Mouse (Mus musculus) midbrain, postnatal 0 days (tissue): ENCODE measurements around the gene Sox9. TPM values are rescaled to one million over a fixed set of nuclear protein-coding genes. Genes with fewer than 3 reads are reported as not detected.

ENCODE experiments used
- ATAC-seq: fragments of 200-750 bp; cut with Nextera tagmentation; 2 replicates; pipeline ENCODE4 v1.8.0; 2017; ENCODE audit warnings: moderate number of reproducible peaks, mild to moderate bottlenecking, moderate TSS enrichment, moderate library complexity; ENCODE audit not compliant: low FRiP score
- DNase-seq: peaks from one replicate; pipeline ENCODE4 v3.0.0-alpha.2; 2015; ENCODE audit warnings: low spot score
- H3K27ac ChIP-seq: fragments of 300-500 bp; sonication (generic); 2 replicates; pipeline ENCODE4 v1.5.1; 2014; ENCODE audit warnings: low read depth, mild to moderate bottlenecking, low read length, mixed read lengths
- H3K27me3 ChIP-seq: fragments of 300-500 bp; sonication (generic); 2 replicates; pipeline ENCODE4 v1.6.1; 2014; ENCODE audit warnings: low read length, control low read depth, mixed read lengths; ENCODE audit not compliant: insufficient read depth
- H3K36me3 ChIP-seq: fragments of 300-500 bp; sonication (generic); 2 replicates; pipeline ENCODE4 v1.6.1; 2014; ENCODE audit warnings: low read length, control low read depth, mixed read lengths; ENCODE audit not compliant: insufficient read depth
- H3K4me1 ChIP-seq: fragments of 300-500 bp; sonication (generic); 2 replicates; pipeline ENCODE4 v1.6.1; 2014; ENCODE audit warnings: mild to moderate bottlenecking, control low read depth, antibody characterized with exemption, low read length, mixed read lengths; ENCODE audit not compliant: insufficient read depth
- H3K4me2 ChIP-seq: fragments of 300-500 bp; sonication (generic); 2 replicates; pipeline ENCODE4 v1.6.1; 2014; ENCODE audit warnings: low read depth, mild to moderate bottlenecking, low read length, mixed read lengths; ENCODE audit not compliant: poor library complexity, severe bottlenecking
- H3K4me3 ChIP-seq: fragments of 300-500 bp; sonication (generic); 2 replicates; pipeline ENCODE4 v1.5.1; 2014; ENCODE audit warnings: low read depth, mild to moderate bottlenecking, low read length, moderate library complexity
- H3K9ac ChIP-seq: fragments of 300-500 bp; sonication (generic); replicated peaks from 2 replicates; pipeline ENCODE4 v1.6.1; 2014; ENCODE audit warnings: mild to moderate bottlenecking, low read length, moderate library complexity, mixed read lengths; ENCODE audit not compliant: poor library complexity, severe bottlenecking
- H3K9me3 ChIP-seq: fragments of 300-500 bp; sonication (generic); 2 replicates; pipeline ENCODE4 v1.6.1; 2016; ENCODE audit warnings: low read length, control low read depth
- CTCF ChIP-seq: IDR thresholded peaks from 2 replicates; pipeline ENCODE4 v1.5.1; 2016; ENCODE audit warnings: antibody characterized with exemption, mild to moderate bottlenecking
- WGBS: fragments of 180-500 bp; shearing (Covaris S2); extraction: QIAGEN DNeasy Blood & Tissue Kit; methylation state at CpG from one replicate; pipeline ENCODE4 v1.1.7; 2014; 5-methylcytosine and 5-hydroxymethylcytosine counted together
- polyA plus RNA-seq: library from polyadenylated mRNA; unstranded; fragments of >200 nt; fragmentation: Nextera tagmentation; extraction: Ambion mirVana; gene quantifications from 2 replicates; pipeline ENCODE4 v1.2.1, GENCODE M21; 2015
- total RNA-seq: library from RNA; depleted of rRNA; stranded (reverse); fragments of >200 nt; gene quantifications from 2 replicates; pipeline ENCODE4 v1.2.3, GENCODE M21; 2014

The Sox9 gene
- total and polyA plus RNA-seq, 2 experiments from 2014 or later: 10.4 to 36.5 TPM

DNA sequence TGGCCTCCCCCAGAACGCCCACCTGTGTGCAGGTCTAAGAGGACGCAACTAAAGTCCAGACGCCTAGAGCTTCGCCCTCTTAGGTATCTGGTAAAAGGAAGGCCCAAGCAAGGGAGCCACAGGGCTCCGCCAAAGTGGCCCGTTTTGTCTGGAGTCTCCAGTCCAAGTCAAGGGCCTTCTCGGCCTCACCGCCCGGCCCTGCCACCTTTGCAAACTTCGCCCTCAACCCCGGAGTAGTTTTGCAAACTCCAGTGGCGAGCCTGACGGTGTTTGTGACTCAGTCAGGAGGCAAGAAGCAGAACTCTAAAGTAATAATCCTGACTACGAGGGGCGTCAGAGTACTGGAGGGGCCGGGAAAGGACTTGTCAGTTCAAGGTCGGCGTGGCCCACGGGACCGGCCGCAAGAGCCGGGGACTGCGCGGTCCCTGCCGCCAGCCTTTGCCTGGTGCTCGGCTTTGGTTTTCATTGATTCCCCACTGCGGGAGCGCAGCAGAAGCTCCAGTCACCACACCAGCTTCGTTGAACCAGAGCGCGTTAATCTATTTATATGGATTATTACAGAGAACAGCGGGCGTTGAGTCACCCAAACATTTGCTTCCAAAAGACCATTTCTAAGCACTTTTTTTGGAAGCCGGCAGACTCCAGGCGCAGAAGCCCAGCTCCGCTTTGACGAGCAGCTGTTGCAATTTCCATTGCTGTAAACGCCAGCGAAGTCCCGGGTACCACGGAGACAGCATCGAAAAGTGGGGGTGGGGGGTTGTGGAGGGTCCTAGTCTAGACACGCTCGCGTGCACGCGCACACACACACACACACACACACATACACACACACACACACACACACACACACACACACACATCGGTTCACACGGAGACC lies 751 bp upstream of the Sox9 start:
- DNase-seq (peak; percentile 71), ATAC-seq (peak; percentile 56)
- H3K36me3 ChIP-seq: no peaks in the 10 kb centered on the region
- WGBS: 1% methylated on average over 46 of the region's 49 CpGs
- peak overlapping the region; percentile 46 for H3K4me3 ChIP-seq
- H3K27me3 ChIP-seq: peaks cover 26% of the 10 kb centered on the region; the same call in 1 of the 2 replicates
- no peaks in the 10 kb centered on the region for H3K9me3 ChIP-seq
- no peak for TF ChIP-seq CTCF
- peak overlapping the region; percentile 96 for H3K4me2 ChIP-seq
- H3K9ac ChIP-seq: 0 out of 2 replicates have a peak overlapping the region, but pooled peaks have one; percentile 33
- H3K4me1 ChIP-seq: no peaks in the 10 kb centered on the region
- peak overlapping the region; percentile 65 for H3K27ac ChIP-seq

DNA sequence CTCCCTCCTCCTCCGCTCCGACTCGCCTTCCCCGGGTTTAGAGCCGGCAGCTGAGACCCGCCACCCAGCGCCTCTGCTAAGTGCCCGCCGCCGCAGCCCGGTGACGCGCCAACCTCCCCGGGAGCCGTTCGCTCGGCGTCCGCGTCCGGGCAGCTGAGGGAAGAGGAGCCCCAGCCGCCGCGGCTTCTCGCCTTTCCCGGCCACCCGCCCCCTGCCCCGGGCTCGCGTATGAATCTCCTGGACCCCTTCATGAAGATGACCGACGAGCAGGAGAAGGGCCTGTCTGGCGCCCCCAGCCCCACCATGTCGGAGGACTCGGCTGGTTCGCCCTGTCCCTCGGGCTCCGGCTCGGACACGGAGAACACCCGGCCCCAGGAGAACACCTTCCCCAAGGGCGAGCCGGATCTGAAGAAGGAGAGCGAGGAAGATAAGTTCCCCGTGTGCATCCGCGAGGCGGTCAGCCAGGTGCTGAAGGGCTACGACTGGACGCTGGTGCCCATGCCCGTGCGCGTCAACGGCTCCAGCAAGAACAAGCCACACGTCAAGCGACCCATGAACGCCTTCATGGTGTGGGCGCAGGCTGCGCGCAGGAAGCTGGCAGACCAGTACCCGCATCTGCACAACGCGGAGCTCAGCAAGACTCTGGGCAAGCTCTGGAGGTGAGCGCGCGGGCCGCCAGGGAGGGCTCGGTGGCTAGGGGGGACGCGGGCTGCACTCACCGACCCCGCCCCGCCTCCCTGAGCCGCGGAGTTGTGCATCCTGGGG lies 515 bp downstream of the Sox9 start:
- peak overlapping the region; percentile 46 for H3K4me3 ChIP-seq
- H3K4me1 ChIP-seq: no peaks in the 10 kb centered on the region
- TF ChIP-seq CTCF: no peak
- peak overlapping the region; percentile 96 for H3K4me2 ChIP-seq
- WGBS: under 1% methylated on average over 70 of the region's 75 CpGs
- peaks cover 22% of the 10 kb centered on the region; the same call in 1 of the 2 replicates for H3K27me3 ChIP-seq
- no peaks in the 10 kb centered on the region for H3K36me3 ChIP-seq
- no peaks in the 10 kb centered on the region for H3K9me3 ChIP-seq
- peak overlapping the region; percentile 73 for H3K9ac ChIP-seq
- peak; percentile 31; the same call in 1 of the 2 replicates for ATAC-seq
- H3K27ac ChIP-seq: peak overlapping the region; percentile 48
- DNase-seq: peak; percentile 27

DNA sequence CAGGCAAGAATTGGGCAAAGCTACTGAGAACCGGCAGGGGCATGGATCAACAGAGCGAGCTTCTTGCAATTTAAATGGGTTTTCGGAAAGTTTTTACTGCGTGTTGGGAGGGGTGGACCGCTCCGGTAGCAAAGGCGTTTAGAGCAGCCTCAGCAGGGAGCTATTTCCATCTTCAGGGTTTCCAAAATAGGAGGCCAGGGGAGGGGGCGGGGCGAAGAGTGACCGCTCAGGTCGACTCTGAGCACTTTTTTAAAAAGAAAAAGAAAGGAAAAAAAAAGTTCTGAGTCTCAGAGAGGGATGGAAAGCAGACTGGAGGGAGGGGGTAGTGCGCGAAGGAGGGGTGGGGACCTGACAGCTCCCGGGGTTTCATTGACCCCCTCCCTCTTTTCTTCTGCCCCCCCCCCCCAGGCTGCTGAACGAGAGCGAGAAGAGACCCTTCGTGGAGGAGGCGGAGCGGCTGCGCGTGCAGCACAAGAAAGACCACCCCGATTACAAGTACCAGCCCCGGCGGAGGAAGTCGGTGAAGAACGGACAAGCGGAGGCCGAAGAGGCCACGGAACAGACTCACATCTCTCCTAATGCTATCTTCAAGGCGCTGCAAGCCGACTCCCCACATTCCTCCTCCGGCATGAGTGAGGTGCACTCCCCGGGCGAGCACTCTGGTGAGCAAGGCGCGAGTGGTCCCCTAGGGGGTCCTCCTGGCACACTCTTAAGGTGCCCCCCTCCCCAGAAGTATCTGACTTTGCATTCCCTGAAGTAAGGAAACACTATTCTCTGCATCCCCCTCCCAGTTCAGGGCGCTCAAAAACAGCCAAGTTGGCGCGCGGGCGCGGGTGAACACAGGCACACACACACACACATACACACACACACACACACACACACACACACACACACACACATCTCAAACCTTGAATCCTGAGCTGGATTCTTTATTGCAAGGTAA lies 1.6 kb downstream of the Sox9 start:
- H3K36me3 ChIP-seq: no peaks in the 10 kb centered on the region
- whole genome bisulfite sequencing: under 1% methylated on average over 40 of the region's 42 CpGs
- peaks cover 15% of the 10 kb centered on the region; the same call in 1 of the 2 replicates for H3K27me3 ChIP-seq
- peak overlapping the region; percentile 73 for H3K9ac ChIP-seq
- H3K4me3 ChIP-seq: peak overlapping the region; percentile 46
- H3K4me1 ChIP-seq: no peaks in the 10 kb centered on the region
- DNase-seq (peak; percentile 45), ATAC-seq (no peak)
- peak overlapping the region; percentile 96 for H3K4me2 ChIP-seq
- no peaks in the 10 kb centered on the region for H3K9me3 ChIP-seq
- H3K27ac ChIP-seq: peak overlapping the region; percentile 51
- peak; percentile 28; the same call in 1 of the 2 replicates for TF ChIP-seq CTCF

DNA sequence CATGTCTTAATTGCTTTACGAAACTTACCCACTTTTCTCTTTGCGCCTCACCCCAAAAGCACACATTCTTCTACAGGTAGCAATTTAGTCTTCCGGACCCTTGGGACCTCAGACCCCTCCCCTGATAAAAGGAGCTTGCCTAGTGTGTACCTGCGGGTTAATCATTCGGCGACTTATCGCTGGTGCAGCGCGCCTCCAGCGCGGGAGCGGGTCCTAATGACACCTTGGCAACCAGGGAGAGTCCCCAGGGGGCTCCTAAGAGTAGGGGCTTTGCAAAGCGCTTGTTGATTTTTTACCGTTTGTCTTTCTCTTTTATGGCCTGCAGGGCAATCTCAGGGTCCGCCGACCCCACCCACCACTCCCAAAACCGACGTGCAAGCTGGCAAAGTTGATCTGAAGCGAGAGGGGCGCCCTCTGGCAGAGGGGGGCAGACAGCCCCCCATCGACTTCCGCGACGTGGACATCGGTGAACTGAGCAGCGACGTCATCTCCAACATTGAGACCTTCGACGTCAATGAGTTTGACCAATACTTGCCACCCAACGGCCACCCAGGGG lies 2.4 kb downstream of the Sox9 start:
- peak overlapping the region; percentile 64 for H3K9ac ChIP-seq
- no peaks in the 10 kb centered on the region for H3K9me3 ChIP-seq
- DNase-seq (peak; percentile 41), ATAC-seq (no peak)
- no peaks in the 10 kb centered on the region for H3K4me1 ChIP-seq
- WGBS: 6% methylated on average over 30 of the region's 30 CpGs
- H3K27ac ChIP-seq: peak overlapping the region; percentile 38; the same call in 1 of the 2 replicates
- peaks cover 9% of the 10 kb centered on the region; the same call in 1 of the 2 replicates for H3K27me3 ChIP-seq
- 0 out of 2 replicates have a peak, but pooled peaks have one; percentile 1 for TF ChIP-seq CTCF
- H3K4me2 ChIP-seq: peak overlapping the region; percentile 96
- no peaks in the 10 kb centered on the region for H3K36me3 ChIP-seq
- H3K4me3 ChIP-seq: peak overlapping the region; percentile 46

DNA sequence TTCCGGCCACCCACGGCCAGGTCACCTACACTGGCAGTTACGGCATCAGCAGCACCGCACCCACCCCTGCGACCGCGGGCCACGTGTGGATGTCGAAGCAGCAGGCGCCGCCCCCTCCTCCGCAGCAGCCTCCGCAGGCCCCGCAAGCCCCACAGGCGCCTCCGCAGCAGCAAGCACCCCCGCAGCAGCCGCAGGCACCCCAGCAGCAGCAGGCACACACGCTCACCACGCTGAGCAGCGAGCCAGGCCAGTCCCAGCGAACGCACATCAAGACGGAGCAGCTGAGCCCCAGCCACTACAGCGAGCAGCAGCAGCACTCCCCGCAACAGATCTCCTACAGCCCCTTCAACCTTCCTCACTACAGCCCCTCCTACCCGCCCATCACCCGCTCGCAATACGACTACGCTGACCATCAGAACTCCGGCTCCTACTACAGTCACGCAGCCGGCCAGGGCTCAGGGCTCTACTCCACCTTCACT lies 2.9 kb downstream of the Sox9 start:
- H3K36me3 ChIP-seq: no peaks in the 10 kb centered on the region
- peaks cover 9% of the 10 kb centered on the region; the same call in 1 of the 2 replicates for H3K27me3 ChIP-seq
- no peak for ATAC-seq
- H3K4me1 ChIP-seq: no peaks in the 10 kb centered on the region
- DNase-seq: peak; percentile 54
- H3K27ac ChIP-seq: peak overlapping the region; percentile 38; the same call in 1 of the 2 replicates
- 6% methylated on average over 29 of the region's 34 CpGs for WGBS
- H3K9ac ChIP-seq: peak overlapping the region; percentile 64
- H3K4me2 ChIP-seq: peak overlapping the region; percentile 96
- H3K9me3 ChIP-seq: no peaks in the 10 kb centered on the region
- no peak for TF ChIP-seq CTCF
- peak overlapping the region; percentile 46 for H3K4me3 ChIP-seq
